Mouse (Mus musculus): ENCODE data around the gene Zfp697.
"Not testable (repeated sequence)": the region's sequence is repeated elsewhere in the genome, so short reads cannot be mapped to it uniquely, and the experiment has no call there.

GRCm38 (mm10) chr3:98582202-98582601 is 199.9 kb downstream of the Zfp697 start:
- not testable (repeated sequence) for TF ChIP-seq GATA1 (IDR thresholded peaks at IDR 0.05; ENCODE audit: borderline replicate concordance, low read length); FLI1 (IDR thresholded peaks at IDR 0.05; ENCODE audit: low read length)

All from megakaryocyte, embryonic 14.5 days (primary cell).